Comparison of ENCODE assay signal across 28 mouse cellular contexts in the genomic region with DNA sequence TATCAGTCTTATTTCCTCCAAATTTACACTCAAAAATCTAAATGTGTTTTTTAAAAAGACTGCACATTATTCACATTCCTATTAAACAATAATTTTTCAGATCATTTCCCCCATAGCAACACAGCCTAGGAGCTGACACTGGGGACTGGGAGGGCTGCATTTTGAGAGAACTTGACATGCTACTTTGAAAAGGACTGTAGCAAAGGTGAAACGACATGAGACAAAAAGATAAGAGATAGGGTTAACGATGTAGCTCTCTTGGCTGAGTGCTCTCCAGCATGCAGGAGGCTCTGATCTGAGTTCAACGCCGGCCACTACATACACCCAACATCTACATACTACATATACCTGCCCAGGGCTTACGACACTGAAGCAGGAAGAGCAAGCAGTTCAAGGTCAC. TPM values are rescaled to one million over a fixed set of nuclear protein-coding genes. Genes with fewer than 3 reads are reported as not detected.
A peak's percentile ranks its signal among the peaks of the same experiment; 100 is the strongest.
DNase-seq lines count a peak whose midpoint lies in the region; ATAC-seq and TF ChIP-seq lines count a peak whose summit lies in the region.
"Had no signal": no experiment of that assay in that cellular context is flagged by ENCODE, and none has a peak within 500 bp of the region (broad histone marks: within the 10 kb centered on the region; RNA-seq: fewer than 3 reads in every experiment).

No protein-coding gene starts in this region.

- ATAC-seq in liver, embryonic 12.5 days, result peak; percentile 34; the same call in 1 of the 2 replicates
- no peak; the same call in 1 of the 2 replicates for ATAC-seq in liver, embryonic 11.5 days (replicated peaks; ENCODE audit: low FRiP score)
- ATAC-seq in liver, embryonic 15.5 days (ENCODE audit: insufficient read depth), result no peak
- ATAC-seq in megakaryocyte progenitor cell, adult 5-6 weeks (replicated peaks; ENCODE audit: poor library complexity), result peak; percentile 38
- ATAC-seq: activated CD4-positive, CD25-positive, alpha-beta regulatory T cell, adult 4 months; CD4-positive, CD25-positive, alpha-beta regulatory T cell, adult 4 months; forebrain, embryonic 15.5 days; hindbrain, embryonic 16.5 days had no signal

- H3K27ac ChIP-seq in liver, embryonic 12.5 days, result 0 out of 2 replicates have a peak overlapping the region, but pooled peaks have one; percentile 51
- no peak overlapping the region for H3K27ac ChIP-seq in liver, embryonic 11.5 days (ENCODE audit: low read depth, low read length)
- 0 out of 2 replicates have a peak overlapping the region, but pooled peaks have one; percentile 14 for H3K27ac ChIP-seq in liver, embryonic 15.5 days (replicated peaks)
- H3K27ac ChIP-seq in kidney, adult 2 months (ENCODE audit: insufficient read depth, low read depth, low read length), result no peak overlapping the region
- H3K27ac ChIP-seq: embryonic facial prominence, embryonic 10.5 days; embryonic facial prominence, embryonic 13.5 days; forebrain, embryonic 12.5 days; forebrain, embryonic 15.5 days; heart, embryonic 15.5 days; hindbrain, embryonic 10.5 days; hindbrain, embryonic 13.5 days had no signal

- peaks cover 40% of the 10 kb centered on the region for H3K36me3 ChIP-seq in liver, embryonic 12.5 days
- H3K36me3 ChIP-seq in liver, embryonic 11.5 days (ENCODE audit: control insufficient read depth, insufficient read depth, low read length), result peaks cover 2% of the 10 kb centered on the region; the same call in 1 of the 2 replicates
- H3K36me3 ChIP-seq in liver, embryonic 15.5 days (replicated peaks), result peaks cover 30% of the 10 kb centered on the region
- no peaks in the 10 kb centered on the region for H3K36me3 ChIP-seq in kidney, adult 2 months (ENCODE audit: control insufficient read depth, insufficient read depth, low read length)
- H3K36me3 ChIP-seq: heart, embryonic 15.5 days had no signal

- no peaks in the 10 kb centered on the region for H3K27me3 ChIP-seq in liver, embryonic 12.5 days (replicated peaks)
- H3K27me3 ChIP-seq in liver, embryonic 11.5 days (replicated peaks; ENCODE audit: control insufficient read depth, insufficient read depth, low read length), result no peaks in the 10 kb centered on the region
- no peaks in the 10 kb centered on the region for H3K27me3 ChIP-seq in liver, embryonic 15.5 days
- no peaks in the 10 kb centered on the region for H3K27me3 ChIP-seq in kidney, adult 2 months (replicated peaks; ENCODE audit: control insufficient read depth, insufficient read depth, low read length)
- H3K27me3 ChIP-seq: embryonic facial prominence, embryonic 13.5 days; forebrain, embryonic 12.5 days; forebrain, embryonic 15.5 days; heart, embryonic 15.5 days; hindbrain, embryonic 13.5 days had no signal

- H3K9ac ChIP-seq in liver, embryonic 12.5 days, result no peak overlapping the region
- H3K9ac ChIP-seq in liver, embryonic 11.5 days (ENCODE audit: low read depth, low read length), result no peak overlapping the region
- H3K9ac ChIP-seq in liver, embryonic 15.5 days, result no peak overlapping the region
- H3K9ac ChIP-seq: embryonic facial prominence, embryonic 13.5 days; forebrain, embryonic 12.5 days; forebrain, embryonic 15.5 days; heart, embryonic 15.5 days; hindbrain, embryonic 13.5 days had no signal

- H3K4me2 ChIP-seq in liver, embryonic 12.5 days, result no peak overlapping the region
- H3K4me2 ChIP-seq in liver, embryonic 11.5 days, result no peak overlapping the region
- no peak overlapping the region for H3K4me2 ChIP-seq in liver, embryonic 15.5 days
- H3K4me2 ChIP-seq: embryonic facial prominence, embryonic 13.5 days; forebrain, embryonic 12.5 days; forebrain, embryonic 15.5 days; heart, embryonic 11.5 days; heart, embryonic 15.5 days; hindbrain, embryonic 13.5 days had no signal

- no peak for DNase-seq in liver, embryonic 11.5 days (ENCODE audit: low spot score)
- no peak for DNase-seq in urinary bladder, postnatal 25 days (ENCODE audit: low spot score)
- no peak for DNase-seq in kidney, adult 2 months
- DNase-seq: adrenal gland, adult 8-10 months; adrenal gland, postnatal 25 days; cerebellum, adult 11-12 months; cerebellum, adult 8-10 months; cerebellum, postnatal 10 days; cerebellum, postnatal 36 days; embryo, embryonic 11 days; gastrocnemius, postnatal 25 days; heart, postnatal 10 days; heart, postnatal 36 days had no signal

- peaks cover 44% of the 10 kb centered on the region for H3K4me1 ChIP-seq in liver, embryonic 12.5 days
- peaks cover 23% of the 10 kb centered on the region for H3K4me1 ChIP-seq in liver, embryonic 11.5 days (replicated peaks; ENCODE audit: control insufficient read depth, insufficient read depth, low read length)
- H3K4me1 ChIP-seq in liver, embryonic 15.5 days (replicated peaks), result peaks cover 38% of the 10 kb centered on the region
- no peaks in the 10 kb centered on the region for H3K4me1 ChIP-seq in kidney, adult 2 months (ENCODE audit: control insufficient read depth, insufficient read depth, low read length)
- H3K4me1 ChIP-seq: embryonic facial prominence, embryonic 10.5 days; forebrain, embryonic 12.5 days; forebrain, embryonic 15.5 days; hindbrain, embryonic 10.5 days; hindbrain, embryonic 13.5 days had no signal

- TF ChIP-seq POLR2A in kidney, adult 2 months (IDR thresholded peaks at IDR 0.05; ENCODE audit: low read depth, low read length), result no peak

- 34% methylated on average over 5 of the region's 5 CpGs for WGBS in liver, embryonic 12.5 days (ENCODE audit: insufficient replicate concordance)
- 51% methylated on average over 5 of the region's 5 CpGs for WGBS in liver, embryonic 11.5 days
- 24% methylated on average over 5 of the region's 5 CpGs for WGBS in liver, embryonic 15.5 days (ENCODE audit: insufficient replicate concordance)
- WGBS in kidney, adult 2 months, result 79% methylated on average over 5 of the region's 5 CpGs

- H3K4me3 ChIP-seq in liver, embryonic 12.5 days, result no peak overlapping the region
- H3K4me3 ChIP-seq in liver, embryonic 11.5 days (ENCODE audit: low read depth, low read length), result no peak overlapping the region
- H3K4me3 ChIP-seq in liver, embryonic 15.5 days (replicated peaks), result no peak overlapping the region
- H3K4me3 ChIP-seq in kidney, adult 2 months (ENCODE audit: insufficient read depth, low read depth, low read length), result no peak overlapping the region
- H3K4me3 ChIP-seq: embryonic facial prominence, embryonic 10.5 days; embryonic facial prominence, embryonic 13.5 days; erythroblast, embryonic 14.5 days; forebrain, embryonic 12.5 days; forebrain, embryonic 15.5 days; heart, embryonic 15.5 days; hindbrain, embryonic 10.5 days; hindbrain, embryonic 13.5 days had no signal

- no peaks in the 10 kb centered on the region for H3K9me3 ChIP-seq in liver, embryonic 12.5 days (replicated peaks)
- H3K9me3 ChIP-seq in liver, embryonic 11.5 days (ENCODE audit: control insufficient read depth, low read length), result no peaks in the 10 kb centered on the region
- no peaks in the 10 kb centered on the region for H3K9me3 ChIP-seq in liver, embryonic 15.5 days (replicated peaks)
- H3K9me3 ChIP-seq: embryonic facial prominence, embryonic 10.5 days; embryonic facial prominence, embryonic 13.5 days; forebrain, embryonic 12.5 days; forebrain, embryonic 15.5 days; heart, embryonic 15.5 days; hindbrain, embryonic 10.5 days; hindbrain, embryonic 13.5 days had no signal

- no peak for TF ChIP-seq CTCF in kidney, adult 2 months (conservative IDR thresholded peaks at IDR 0.05; ENCODE audit: insufficient read depth, insufficient read length, low read depth, low read length)

RNA-seq across cellular contexts. Expression of a gene that starts 20.6 kb away (rescaled TPM):
- 27.4 and 30.8 TPM in 2 replicates for polyA plus RNA-seq in liver, embryonic 12.5 days (2016; fragmentation: Nextera tagmentation; extraction: Ambion mirVana)
- polyA plus RNA-seq in liver, embryonic 11.5 days (2014; fragmentation: Nextera tagmentation; extraction: Ambion mirVana), result 23.5 and 26.0 TPM in 2 replicates
- 12.3 and 13.4 TPM in 2 replicates for polyA plus RNA-seq in liver, embryonic 15.5 days (2015; fragmentation: Nextera tagmentation; extraction: Ambion mirVana)
- 49.9 and 53.3 TPM in 2 replicates for total RNA-seq in megakaryocyte progenitor cell, adult 5-6 weeks (2015)
- 57.9 and 60.2 TPM in 2 replicates for total RNA-seq in megakaryocyte progenitor cell, adult 5-6 weeks (2017)
- 4.3 and 5.5 TPM in 2 replicates for polyA plus RNA-seq in kidney, adult 2 months (2012; rRNA removed)

Comparison
In these comparisons a context has a peak if more than half of its experiments do, and no peak if none do; other contexts are left out.
1. ATAC-seq: peak in liver, embryonic 12.5 days (single experiment) and megakaryocyte progenitor cell, adult 5-6 weeks (single experiment); none in liver, embryonic 11.5 days (single experiment) and liver, embryonic 15.5 days (single experiment).
2. H3K27ac ChIP-seq: peak in liver, embryonic 12.5 days (single experiment) and liver, embryonic 15.5 days (single experiment); none in liver, embryonic 11.5 days (single experiment) and kidney, adult 2 months (single experiment).